Mouse (Mus musculus) lung, postnatal 25 days (tissue): ENCODE data around the gene Lrrc4c.

Source experiments
- DNase-seq: peaks from one replicate; pipeline ENCODE4 v3.0.0; 2022; ENCODE audit warnings: low spot score

The Lrrc4c gene

DNA sequence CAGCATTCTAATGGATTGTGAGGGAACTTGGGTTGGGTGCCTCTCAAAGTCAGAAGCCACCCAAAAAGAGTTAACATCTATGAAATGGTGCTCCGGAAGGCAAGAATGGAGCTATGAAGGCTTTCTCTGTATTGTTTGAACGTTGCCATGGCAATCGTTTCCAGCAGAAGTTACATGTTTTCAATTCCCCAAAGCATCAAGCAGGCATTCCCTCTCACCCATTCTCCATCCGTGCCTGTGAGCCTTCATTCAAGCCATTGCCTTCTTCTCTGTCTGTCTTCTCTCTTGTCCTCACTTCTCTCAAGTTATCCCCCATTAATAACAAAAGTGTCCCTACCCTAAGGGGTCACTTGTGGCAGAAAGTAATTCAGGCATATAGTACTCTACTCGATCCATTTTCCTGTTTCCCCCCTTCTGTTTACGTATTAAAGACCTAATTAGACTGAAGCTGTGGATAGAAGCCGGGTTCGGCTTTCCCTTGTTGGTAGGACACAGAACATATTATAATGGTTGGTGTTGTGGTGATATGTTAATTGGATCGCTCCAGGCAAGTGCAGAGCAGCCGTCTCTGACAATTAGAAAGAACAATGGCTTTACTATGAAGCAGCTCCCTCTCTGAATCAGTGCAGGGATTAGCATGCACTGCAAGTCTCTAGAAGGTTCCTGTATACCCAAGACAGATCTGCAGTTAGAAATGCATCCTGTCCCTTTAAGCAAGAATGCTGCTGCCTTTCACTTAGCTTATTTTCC, 1160.4 kb downstream of the Lrrc4c start:
- no peak for DNase-seq

DNA sequence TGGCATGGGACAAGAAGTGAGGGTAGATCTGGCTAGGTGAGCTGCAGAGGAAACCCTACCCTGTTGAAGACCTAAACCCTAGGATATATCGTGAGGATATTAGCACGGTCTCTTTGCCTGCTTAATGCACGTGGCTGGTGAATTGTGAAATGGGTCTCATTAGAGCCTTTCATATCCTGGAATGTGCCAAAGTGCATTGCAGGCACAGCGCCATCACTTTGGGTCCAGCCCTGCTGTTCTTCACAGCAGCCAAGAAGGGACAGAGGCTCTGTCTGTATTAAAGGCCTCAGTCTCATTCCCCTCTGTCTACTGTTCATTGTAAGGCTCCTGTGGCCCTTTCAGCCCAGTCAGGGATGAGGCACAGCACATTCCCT, 1160.9 kb downstream of the Lrrc4c start:
- DNase-seq = no peak

DNA sequence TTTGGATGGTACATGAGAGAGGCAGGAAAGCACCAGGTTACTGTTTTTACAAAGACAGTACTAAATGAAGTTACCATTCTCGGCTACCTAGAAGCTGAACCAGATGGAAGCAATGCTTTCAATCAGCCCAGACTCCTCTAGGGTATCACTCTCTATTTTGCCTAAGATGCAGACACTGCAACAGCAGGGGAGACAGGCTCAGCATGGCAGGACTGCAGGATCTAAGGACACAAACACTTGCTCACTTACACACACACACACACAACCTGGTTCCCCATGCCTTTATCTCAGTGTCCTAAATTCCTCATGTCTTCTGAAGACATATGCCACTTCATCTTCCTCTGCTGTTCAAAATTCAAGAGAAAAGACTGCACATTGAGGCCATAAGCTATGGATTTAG, 1167.0 kb downstream of the Lrrc4c start:
- no peak for DNase-seq

DNA sequence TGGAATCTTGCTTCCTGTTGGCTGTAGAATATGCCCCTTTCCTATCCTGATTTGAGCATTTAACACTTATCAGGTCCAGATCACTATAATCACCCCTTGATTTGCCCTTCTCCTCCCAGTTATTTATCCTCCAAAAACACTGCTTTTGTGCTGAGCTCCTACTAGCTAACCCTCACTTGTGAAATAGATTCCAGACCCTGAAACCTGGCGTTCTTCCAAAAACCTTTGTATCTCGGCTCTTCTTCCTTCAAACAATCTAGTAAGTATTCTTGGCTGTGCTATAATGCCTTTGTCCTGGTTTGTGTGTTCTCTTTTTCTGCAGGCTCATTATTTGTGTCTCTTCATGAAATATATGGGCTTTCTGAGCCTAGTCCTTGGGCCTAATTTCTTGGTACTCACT, 1167.6 kb downstream of the Lrrc4c start:
- DNase-seq = no peak

DNA sequence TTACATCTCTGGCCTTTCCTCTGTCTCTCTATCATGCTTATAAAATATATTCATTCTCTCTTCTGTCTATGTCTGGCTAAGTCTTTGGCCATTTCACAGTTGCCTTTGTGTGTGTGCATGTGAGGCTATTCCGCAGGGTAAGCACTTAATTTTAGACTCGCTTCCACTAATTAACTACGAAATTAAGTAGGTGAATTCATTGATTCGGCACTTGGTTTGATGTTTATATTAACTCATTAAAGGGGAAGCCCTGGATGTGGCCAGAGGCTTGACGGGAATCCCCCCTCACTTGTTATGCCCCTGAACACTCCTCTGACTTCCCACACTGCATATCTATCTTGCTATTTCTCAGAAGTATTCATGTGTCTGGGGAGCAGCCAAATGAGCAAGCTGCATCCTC, 1169.6 kb downstream of the Lrrc4c start:
- DNase-seq = no peak

DNA sequence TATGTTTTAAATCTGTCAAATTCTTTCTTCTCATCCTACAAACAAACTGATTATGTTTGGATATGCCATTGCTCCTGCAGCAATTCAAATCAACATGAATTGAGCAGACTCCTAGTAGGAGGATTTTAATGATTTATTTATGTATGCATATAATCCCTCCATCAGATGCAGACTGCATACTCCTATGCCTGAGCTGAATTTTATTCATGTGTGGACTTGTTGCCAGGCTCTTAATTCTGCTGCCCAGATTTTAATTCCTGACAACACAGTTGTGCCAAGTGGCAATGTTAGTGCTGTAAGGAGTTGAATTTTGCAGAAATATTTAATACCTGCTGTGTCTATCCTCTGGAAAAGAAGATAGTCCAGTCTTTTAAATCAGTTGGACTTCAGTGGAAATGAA, 1179.1 kb downstream of the Lrrc4c start:
- no peak for DNase-seq

DNA sequence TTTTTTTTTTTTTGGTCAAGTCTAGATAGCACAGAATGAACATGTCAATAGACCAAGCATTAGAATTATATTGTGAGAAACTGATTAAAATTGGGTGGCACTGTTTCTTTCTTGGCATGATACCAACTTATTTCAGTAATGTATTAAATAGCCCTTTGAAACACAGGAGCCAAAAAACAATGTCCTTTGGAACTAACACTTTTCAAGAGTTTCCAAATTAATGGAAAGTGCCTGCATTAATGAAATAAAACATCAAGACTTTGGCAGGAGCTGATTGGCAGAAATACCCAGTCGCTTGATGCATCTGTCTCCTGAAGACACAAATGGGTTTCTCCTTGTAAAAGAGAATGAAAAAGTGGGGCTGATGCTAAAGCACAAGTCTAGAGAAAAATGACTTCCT, 1184.5 kb downstream of the Lrrc4c start:
- no peak for DNase-seq

DNA sequence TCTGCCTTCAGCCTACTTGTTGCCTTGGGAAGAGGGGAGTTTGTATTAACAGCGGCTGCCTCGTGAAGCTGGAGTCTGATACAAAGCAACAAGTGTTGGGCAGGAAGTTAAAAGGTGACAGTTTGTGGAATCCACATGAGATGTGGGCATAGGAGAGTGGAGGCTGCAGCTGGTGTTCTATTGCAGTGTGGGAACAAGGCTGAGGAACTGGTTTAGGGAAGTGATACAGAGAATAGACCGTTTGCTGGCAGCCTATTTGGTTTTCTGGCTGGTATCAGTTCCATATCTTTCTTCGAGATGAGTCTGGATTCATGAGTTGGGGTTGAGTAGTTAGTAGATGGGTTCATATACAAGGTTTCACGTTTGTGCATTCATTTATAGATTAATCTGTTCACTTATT, 1186.9 kb downstream of the Lrrc4c start:
- no peak for DNase-seq

DNA sequence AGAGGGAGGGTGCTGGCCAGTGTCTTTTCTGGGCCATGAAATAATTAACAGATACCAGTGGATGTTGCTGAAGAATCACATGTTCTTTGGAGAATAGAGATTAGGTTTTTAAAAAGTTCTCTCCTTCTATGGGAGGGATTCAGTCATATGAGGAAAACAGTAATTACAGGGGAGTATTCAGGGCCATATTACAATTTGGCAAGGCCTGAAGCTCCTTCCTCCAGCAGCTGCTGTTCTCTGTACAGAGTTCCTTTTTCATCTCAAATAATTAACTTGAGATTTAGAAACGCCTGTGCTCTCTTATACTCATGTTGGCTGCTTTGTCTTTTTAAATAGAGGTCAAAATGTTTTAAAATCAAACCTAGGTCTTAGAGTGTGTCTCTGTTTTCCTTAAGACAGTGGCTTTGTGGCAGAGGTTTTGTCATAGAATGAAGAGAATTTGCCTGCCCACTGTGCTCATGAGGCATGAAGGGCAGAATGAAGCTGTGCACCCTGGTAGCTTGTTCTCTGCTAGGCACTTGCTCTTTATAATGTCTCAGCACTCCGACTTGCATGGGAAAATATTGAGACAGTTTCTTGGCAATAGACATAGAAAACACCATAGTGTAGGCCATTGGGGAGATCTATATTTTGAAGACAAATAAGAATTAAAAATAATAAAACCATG, 1206.4 kb downstream of the Lrrc4c start:
- DNase-seq = no peak

DNA sequence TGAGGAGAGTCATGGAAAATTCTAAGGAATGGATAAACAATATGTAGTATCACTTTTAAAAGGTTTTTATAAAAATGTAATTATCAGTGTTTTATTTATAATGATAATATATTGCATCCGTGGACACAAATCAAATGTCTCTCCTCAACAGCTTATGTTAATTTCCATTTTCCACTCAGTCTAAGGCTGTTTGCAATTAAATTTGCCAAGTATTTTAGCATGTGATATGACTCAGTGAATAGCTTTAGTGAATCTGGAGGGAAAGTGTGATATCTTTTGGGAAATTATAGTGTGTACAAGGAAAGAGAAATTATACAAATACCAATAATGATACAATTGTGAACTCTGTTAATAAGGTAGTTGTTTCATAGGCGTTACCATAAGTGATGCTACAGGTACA, 1207.1 kb downstream of the Lrrc4c start:
- no peak for DNase-seq

DNA sequence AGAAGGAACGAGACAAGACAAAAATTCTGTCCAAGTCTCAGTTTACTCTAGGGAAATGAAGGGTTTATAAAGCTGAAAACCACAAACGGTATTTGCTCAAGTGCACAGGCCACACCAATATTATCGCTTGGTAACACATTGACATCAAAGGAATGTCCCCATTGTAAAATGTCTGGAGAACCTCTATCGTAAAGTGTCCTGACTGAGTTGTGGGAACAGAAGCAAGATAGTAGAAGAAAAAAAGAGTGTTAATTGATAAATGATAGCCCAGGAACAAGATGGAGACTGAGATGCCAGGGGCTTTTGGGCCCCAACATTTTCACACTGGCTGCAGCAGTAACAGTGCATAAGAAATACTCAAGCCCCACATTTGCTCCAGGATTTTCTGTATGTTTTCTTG, 1212.7 kb downstream of the Lrrc4c start:
- no peak for DNase-seq

DNA sequence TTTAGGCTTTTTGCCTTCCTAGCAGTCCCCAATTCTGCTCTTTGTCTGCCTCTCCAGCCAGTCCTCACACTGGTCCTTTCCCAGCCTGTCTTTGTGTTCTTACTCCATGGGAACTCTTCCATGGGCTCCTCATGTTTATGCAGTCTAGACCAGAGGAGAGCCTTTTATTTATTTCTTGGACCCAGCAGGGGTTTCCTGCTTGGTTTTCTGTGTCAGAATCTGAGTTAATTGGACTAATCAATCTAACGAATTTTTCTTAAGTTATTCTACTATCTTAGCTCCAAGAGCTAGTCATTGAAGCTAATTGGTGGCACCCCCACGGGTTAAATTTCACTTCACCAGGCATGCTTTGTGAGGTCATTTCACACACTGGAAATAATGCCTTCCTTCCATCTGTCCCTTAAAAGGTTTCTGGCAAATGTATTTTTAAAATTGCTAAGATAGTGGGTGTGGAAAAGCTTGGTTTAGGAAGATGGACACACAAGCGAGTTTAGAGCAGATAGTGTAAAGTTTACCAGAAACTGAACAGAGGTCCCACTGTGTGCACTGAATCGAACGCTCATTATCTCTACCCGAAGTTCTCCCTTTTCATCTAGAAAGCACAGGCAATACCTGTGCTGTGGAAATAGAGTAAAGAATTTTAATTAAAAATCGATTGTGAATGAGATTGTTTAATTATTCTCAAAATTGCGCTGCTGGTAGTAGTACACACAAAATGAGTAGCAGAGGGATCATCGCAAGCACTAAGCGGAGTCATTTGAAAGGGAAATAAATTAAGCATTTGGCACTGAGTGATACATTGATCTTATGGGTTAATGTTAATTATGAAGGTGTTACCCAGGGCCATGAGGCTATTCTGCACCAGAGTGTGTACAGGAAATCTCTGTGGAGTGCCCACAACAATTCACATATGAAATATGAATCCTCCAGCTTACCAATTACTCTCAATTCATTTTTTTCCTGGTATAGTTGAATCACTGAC, 1226.0 kb downstream of the Lrrc4c start:
- no peak for DNase-seq

DNA sequence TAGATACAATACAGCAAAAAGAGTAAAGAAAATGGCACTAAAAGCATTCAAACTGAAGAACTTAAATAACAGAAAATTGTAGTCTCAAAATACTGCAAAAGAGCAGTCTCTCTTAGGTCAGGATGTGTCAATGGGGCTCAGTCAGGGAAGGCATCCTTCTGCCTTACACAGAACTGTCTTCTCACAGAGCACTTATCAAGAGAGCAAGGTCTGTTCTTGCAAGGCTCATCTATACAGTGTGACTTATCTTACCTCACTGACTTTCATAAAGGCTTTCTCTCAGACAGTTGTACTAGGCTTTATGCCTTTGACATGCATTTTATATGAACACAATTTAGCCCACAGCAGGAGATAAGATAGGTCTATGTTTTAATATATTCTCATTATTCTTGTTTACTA, 1226.7 kb downstream of the Lrrc4c start:
- DNase-seq = no peak

DNA sequence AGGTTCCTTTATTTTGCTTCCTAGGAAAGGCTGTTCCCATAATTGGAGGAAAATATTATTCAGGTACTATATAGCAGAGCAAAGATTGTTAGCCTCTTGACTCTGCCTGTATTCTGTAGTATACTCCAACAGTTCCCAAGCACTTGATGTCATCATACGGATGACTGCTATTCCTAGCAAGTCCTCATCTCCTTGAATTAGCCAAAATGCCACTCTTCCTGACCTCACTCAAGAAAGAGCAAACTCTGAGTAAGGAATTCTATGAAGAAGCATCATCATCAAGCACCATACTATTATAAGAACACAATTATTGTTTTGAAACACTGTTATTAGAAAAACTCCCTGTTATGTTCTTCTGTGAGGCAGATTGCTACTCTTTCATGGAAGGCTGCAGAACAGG, 1228.0 kb downstream of the Lrrc4c start:
- no peak for DNase-seq

DNA sequence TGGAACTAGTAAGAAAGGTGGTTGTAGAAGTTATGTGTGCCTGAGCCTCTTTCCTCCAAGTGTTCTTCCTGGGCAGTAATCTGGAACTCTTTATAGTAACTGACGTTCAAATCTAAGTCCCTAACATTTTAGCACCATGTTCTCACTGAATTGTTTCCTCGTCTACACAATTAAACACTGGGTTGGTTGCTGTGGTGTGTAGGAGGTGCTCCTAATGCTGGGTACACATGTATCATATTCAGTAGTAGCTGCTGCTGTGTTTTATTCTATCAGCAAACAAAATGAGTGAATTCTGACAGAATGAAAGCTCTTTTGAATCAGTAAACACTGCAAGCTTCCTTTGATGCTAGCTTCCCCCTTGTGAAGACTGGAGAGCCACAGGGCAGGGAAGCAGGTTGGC, 1246.5 kb downstream of the Lrrc4c start:
- DNase-seq = no peak

DNA sequence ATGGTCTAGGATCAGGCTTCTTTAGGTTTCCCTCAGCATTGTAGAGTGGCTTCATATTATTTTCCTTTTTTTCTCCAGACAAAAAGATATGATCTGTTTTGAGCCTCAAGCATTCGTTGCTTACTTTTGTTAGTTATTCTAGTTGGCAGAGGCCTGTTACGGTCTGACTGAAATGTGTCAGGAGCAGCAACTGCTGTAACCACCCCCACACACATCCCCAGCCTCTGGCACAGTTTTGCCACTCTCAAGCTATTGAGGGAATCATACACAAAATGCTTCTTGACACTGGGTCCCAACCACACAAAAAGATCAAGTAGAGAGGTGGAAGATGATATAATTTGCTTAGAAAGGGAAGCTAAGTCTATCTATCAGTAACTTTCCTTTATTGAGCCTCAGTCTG, 1251.0 kb downstream of the Lrrc4c start:
- no peak for DNase-seq

DNA sequence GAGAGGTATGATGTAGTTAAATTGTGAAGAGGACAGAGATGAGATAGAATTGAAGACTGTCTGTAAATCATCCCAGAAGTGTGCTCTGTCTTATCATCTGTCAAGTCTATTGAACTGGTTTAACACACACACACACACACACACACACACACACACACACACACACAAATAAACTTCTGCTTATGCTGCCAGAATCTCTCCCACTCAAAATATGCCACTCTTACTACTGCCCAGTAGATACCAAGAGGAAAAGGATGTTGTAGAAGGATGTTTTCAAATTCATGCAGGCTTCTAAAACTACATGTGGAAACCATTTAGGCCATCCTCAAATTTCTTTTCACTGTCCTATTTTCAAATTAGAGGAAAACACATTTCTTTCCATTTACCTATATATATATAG, 1257.0 kb downstream of the Lrrc4c start:
- DNase-seq = no peak

DNA sequence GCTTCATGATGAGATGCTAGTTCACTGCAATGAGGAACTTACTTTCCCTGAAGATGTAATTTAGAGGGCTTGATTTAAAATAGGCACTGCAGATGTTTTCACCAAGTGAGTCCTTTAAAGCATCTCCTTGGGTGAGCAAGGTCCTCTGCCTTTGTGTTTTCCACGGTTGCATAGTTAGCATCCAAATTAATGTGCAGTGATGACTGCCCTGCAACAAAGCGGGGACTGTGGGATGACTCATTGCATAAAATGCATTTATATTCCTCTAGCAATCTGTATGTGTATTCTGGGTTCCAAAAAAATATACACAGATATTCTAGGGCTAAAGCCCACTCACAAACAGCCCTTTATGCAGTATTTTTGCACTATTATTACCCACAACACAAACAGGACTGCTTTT, 1263.2 kb downstream of the Lrrc4c start:
- DNase-seq = no peak

DNA sequence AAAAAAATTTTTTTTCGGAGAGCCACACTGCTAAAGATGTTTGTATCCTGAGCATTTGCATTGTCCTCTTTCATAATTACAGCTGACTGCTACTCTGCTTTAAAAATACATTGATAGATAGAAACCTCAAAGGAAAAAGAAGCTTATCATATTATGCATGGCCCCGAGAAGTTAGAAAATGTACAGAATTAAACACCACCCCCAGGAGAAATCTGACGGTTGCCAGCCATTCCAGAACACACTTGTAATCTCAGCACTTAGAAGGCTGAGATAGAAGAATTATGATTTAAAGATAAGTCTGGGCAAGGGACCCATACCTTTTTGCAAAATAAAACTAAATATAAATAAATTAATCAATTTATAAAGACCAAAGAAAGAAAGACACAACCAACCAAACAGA, 1268.4 kb downstream of the Lrrc4c start:
- DNase-seq = no peak

DNA sequence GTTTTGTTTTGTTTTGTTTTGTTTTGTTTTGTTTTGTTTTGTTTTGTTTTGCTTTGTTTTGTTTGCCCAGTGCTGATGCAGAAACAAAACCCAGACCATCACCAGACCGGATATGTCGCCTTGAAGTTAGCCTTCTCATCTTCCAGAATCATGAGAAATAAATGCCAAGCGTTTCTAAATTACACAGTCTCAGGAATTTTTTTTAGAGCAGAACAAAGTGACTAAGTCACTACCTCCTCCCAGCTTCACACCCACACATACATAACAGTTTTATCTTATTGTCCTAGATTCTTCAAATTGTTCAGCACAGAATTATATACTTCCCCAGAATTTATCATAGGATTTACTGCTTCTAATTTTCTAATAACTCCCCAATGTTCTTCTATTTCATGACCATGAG, 1272.6 kb downstream of the Lrrc4c start:
- DNase-seq = no peak

DNA sequence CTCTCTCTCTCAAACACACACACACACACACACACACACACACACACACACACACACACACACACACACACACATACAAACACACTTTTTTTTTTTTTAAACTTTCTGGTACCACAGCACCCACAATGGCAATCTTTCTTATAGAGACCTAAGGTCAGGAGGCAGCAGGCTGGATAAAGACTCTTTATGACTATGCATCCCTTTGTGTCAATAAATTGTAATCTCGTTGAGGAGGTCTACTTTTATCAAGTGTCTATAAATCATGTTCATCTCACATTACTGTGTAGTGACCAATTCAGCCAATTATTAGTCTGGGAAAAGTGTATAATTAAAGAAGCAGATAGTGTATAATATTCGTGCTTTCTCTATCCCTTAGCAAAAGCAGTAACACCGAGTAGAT, 1286.2 kb downstream of the Lrrc4c start:
- no peak for DNase-seq

DNA sequence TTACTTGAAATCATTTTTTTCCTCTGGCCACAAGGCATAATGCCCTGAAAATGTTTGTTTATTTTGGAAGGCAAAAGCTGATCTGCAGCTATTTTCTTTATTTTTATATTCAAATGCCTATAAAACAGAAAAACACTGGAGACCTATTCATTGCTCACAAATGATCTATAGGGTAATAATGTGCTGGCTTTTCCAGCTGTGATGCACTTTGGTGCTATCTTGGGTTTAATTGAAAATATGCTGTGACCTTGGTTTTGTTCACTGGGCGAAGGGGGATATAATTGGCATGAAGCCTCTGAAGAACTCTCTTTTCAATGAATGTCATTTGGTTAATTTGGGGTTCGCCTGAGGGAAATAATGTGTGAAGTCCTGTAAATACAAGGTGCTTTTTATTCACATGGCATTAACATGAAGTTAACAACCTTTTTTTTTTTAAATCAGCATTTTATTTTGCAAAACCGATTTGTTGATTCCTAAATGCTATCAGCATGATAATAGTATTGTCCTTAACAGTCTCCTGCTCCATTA, 1286.8 kb downstream of the Lrrc4c start:
- DNase-seq = no peak

DNA sequence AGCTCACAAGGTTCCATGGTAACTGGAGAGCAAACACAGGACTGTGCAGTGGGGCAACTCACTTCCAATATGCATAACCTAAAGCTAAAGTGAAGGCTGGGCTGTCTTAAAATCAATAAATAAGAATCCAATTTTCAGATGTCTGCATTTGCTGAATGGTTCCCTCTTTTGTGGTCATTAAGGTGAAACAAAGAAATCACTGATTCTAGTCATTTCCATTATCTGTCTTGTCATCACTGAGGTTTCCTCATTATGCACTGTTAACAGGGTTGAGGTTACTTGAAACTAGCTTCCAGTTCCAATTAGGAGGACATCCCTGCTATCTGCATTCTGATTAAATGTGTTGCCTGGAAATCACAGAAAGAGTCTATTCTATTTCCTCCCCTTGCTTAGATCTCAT, 1291.5 kb downstream of the Lrrc4c start:
- no peak for DNase-seq
